Mouse (Mus musculus) mature B cell (primary cell): ENCODE results near the gene Tacc2.

ENCODE experiments used
- in situ Hi-C: fragments of 300-500 bp; cut with MboI; formaldehyde crosslinking; loops from 2 replicates; pipeline ENCODE4 v1.14.3; 2019

The Tacc2 gene

GRCm38 (mm10) chr7:130726185-130726584 lies 148.9 kb downstream of the Tacc2 start:
- in situ Hi-C loops = no loop called here

GRCm38 (mm10) chr7:130726724-130727422 lies 149.6 kb downstream of the Tacc2 start:
- in situ Hi-C loops = no loop called here

GRCm38 (mm10) chr7:130727560-130727959 lies 150.3 kb downstream of the Tacc2 start:
- in situ Hi-C loops = no loop called here

GRCm38 (mm10) chr7:130731792-130732191 lies 154.6 kb downstream of the Tacc2 start:
- in situ Hi-C loops = no loop called here

GRCm38 (mm10) chr7:130732908-130733307 lies 155.7 kb downstream of the Tacc2 start:
- in situ Hi-C loops = no loop called here

GRCm38 (mm10) chr7:130733423-130733822 lies 156.2 kb downstream of the Tacc2 start:
- in situ Hi-C loops = no loop called here

GRCm38 (mm10) chr7:130734195-130734787 lies 157.1 kb downstream of the Tacc2 start:
- in situ Hi-C loops = no loop called here

- in situ Hi-C loops = no loop called here
Measured at GRCm38 (mm10) chr7:130741099-130741498, 163.9 kb downstream of the Tacc2 start.

- in situ Hi-C loops = no loop called here
Measured at GRCm38 (mm10) chr7:130743239-130744025, 166.2 kb downstream of the Tacc2 start.

- in situ Hi-C loops = no loop called here
Measured at GRCm38 (mm10) chr7:130749165-130749564, 171.9 kb downstream of the Tacc2 start.

- in situ Hi-C loops = loop anchor here (25.0 kb wide), 1 partner anchor 1136 kb away; no protein-coding TSS in a partner anchor
Measured at GRCm38 (mm10) chr7:130750752-130751490, 173.7 kb downstream of the Tacc2 start.

GRCm38 (mm10) chr7:130751678-130752077 lies 174.4 kb downstream of the Tacc2 start:
- in situ Hi-C loops = loop anchor here (25.0 kb wide), 1 partner anchor 1136 kb away; no protein-coding TSS in a partner anchor

- in situ Hi-C loops = loop anchor here (25.0 kb wide), 1 partner anchor 1133 kb away; no protein-coding TSS in a partner anchor
Measured at GRCm38 (mm10) chr7:130754790-130755189, 177.6 kb downstream of the Tacc2 start.

- in situ Hi-C loops = loop anchor here (25.0 kb wide), 1 partner anchor 1131 kb away; no protein-coding TSS in a partner anchor
Measured at GRCm38 (mm10) chr7:130756343-130756835, 179.2 kb downstream of the Tacc2 start.

GRCm38 (mm10) chr7:130757326-130757865 lies 180.2 kb downstream of the Tacc2 start:
- in situ Hi-C loops = loop anchor here (25.0 kb wide), 1 partner anchor 1130 kb away; no protein-coding TSS in a partner anchor

- in situ Hi-C loops = loop anchor here (25.0 kb wide), 1 partner anchor 1125 kb away; no protein-coding TSS in a partner anchor
Measured at GRCm38 (mm10) chr7:130762071-130762897, 185.0 kb downstream of the Tacc2 start.

- in situ Hi-C loops = loop anchor here (25.0 kb wide), 1 partner anchor 1123 kb away; no protein-coding TSS in a partner anchor
Measured at GRCm38 (mm10) chr7:130764160-130764559, 186.9 kb downstream of the Tacc2 start.

GRCm38 (mm10) chr7:130766411-130767170 lies 189.4 kb downstream of the Tacc2 start:
- in situ Hi-C loops = loop anchor here (25.0 kb wide), 1 partner anchor 1121 kb away; no protein-coding TSS in a partner anchor

GRCm38 (mm10) chr7:130768151-130768550 lies 190.9 kb downstream of the Tacc2 start:
- in situ Hi-C loops = loop anchor here (25.0 kb wide), 1 partner anchor 1119 kb away; no protein-coding TSS in a partner anchor
